Mouse (Mus musculus) spleen, adult 2 months (tissue): ENCODE measurements around the gene Zbtb7a.

ENCODE experiments used
- CTCF ChIP-seq: fragments of 200-500 bp; IDR thresholded peaks from 2 replicates; pipeline ENCODE4 v1.5.1; 2011; ENCODE audit warnings: mild to moderate bottlenecking, inconsistent platforms; ENCODE audit not compliant: insufficient read depth, insufficient read length, insufficient replicate concordance; ENCODE audit errors: extremely low read depth
- POLR2A ChIP-seq: fragments of 200-500 bp; IDR thresholded peaks from 2 replicates; pipeline ENCODE4 v1.6.1; 2011; ENCODE audit warnings: low read depth, low read length, inconsistent platforms

DNA sequence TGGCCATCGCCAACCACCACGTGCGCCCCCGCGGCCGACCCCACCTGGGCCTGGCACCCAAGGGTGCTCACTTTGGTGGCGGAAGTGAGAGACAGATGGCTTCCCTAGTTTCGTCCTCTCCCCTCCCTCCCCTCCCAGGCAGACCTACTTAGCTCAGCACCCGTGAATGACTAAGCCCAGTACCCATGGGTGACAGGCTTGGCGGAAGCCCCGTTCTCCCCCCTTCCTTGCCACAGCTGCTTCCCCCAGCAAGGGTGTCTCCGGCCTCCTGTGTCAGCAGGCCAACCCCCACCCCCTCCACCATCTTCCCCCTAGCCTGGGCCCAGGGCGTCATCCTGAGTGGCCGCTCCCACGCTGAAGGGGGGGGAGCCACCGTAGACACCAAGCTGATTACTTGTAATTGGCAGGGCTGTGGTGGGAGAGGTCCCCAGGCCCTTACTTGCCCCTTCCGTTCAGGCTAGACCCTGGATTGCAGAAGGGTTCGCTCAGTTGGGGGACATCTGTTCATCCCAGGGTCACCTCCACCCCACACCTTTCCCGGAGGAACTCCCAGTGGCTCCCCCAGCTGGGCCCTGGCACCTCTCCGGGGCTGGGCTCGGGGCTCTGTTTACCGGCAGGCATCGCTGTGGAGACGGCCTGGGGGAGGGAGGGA, 3.2 kb downstream of the Zbtb7a start:
- TF ChIP-seq CTCF (no peak), POLR2A (no peak)
